Mouse (Mus musculus) small intestine, adult 2 months (tissue): Measurements from ENCODE around the gene Herc2. TPM values are rescaled to one million over a fixed set of nuclear protein-coding genes. Genes with fewer than 3 reads are reported as not detected.

Source experiments
- H3K27ac ChIP-seq: fragments of 200-500 bp; 2 replicates; pipeline ENCODE4 v1.5.1; 2012; ENCODE audit warnings: low read depth, low read length, control low read depth, inconsistent platforms; ENCODE audit not compliant: insufficient read depth
- H3K27me3 ChIP-seq: fragments of 200-500 bp; 2 replicates; pipeline ENCODE4 v1.6.1; 2012; ENCODE audit warnings: mild to moderate bottlenecking, moderate library complexity, low read length, inconsistent platforms; ENCODE audit not compliant: control insufficient read depth, insufficient read depth
- H3K36me3 ChIP-seq: fragments of 200-500 bp; 2 replicates; pipeline ENCODE4 v1.6.1; 2012; ENCODE audit warnings: mild to moderate bottlenecking, low read length, control low read depth, inconsistent platforms; ENCODE audit not compliant: control insufficient read depth, insufficient read depth
- H3K4me1 ChIP-seq: fragments of 200-500 bp; 2 replicates; pipeline ENCODE4 v1.6.1; 2012; ENCODE audit warnings: low read length, inconsistent platforms, mixed read lengths; ENCODE audit not compliant: control insufficient read depth, insufficient read depth, insufficient read length
- H3K4me3 ChIP-seq: fragments of 200-500 bp; 2 replicates; pipeline ENCODE4 v1.5.1; 2012; ENCODE audit warnings: low read depth, mild to moderate bottlenecking, control low read depth, inconsistent platforms, low read length, moderate library complexity
- CTCF ChIP-seq: fragments of 200-500 bp; IDR thresholded peaks from 2 replicates; pipeline ENCODE4 v1.5.1; 2012; ENCODE audit warnings: low read depth, mild to moderate bottlenecking, control low read depth, inconsistent platforms, low read length, moderate library complexity, mixed read lengths; ENCODE audit not compliant: insufficient replicate concordance, insufficient read length; ENCODE audit errors: extremely low read depth
- POLR2A ChIP-seq: fragments of 200-500 bp; IDR thresholded peaks from 2 replicates; pipeline ENCODE4 v1.6.1; 2012; ENCODE audit warnings: low read depth, mild to moderate bottlenecking, control low read depth, inconsistent platforms, low read length, moderate library complexity
- WGBS: fragments of 180-500 bp; shearing (Covaris S2); methylation state at CpG from one replicate; pipeline ENCODE4 v1.1.7; 2018; 5-methylcytosine and 5-hydroxymethylcytosine counted together
- polyA plus RNA-seq: library from polyadenylated mRNA; depleted of rRNA; stranded (reverse); fragments of >200 nt; gene quantifications from 2 replicates; pipeline ENCODE4 v1.2.3, GENCODE M21; 2012

Gene Herc2
- polyA plus RNA-seq, 1 experiment = 14.3 TPM

GRCm38 (mm10) chr7:56191041-56191440, 141.0 kb downstream of the Herc2 start:
- H3K27me3 ChIP-seq = no peaks in the 10 kb centered on the region
- H3K36me3 ChIP-seq = peaks cover 60% of the 10 kb centered on the region
- no peak overlapping the region for H3K4me3 ChIP-seq
- H3K27ac ChIP-seq = no peak overlapping the region
- WGBS = 95% methylated on average over 6 of the region's 6 CpGs
- TF ChIP-seq POLR2A = no peak
- no peak for TF ChIP-seq CTCF
- H3K4me1 ChIP-seq = no peaks in the 10 kb centered on the region

- no peaks in the 10 kb centered on the region for H3K4me1 ChIP-seq
- no peak overlapping the region for H3K27ac ChIP-seq
- no peaks in the 10 kb centered on the region for H3K27me3 ChIP-seq
- WGBS = 87% methylated on average over 4 of the region's 4 CpGs
- no peak overlapping the region for H3K4me3 ChIP-seq
- peaks cover 59% of the 10 kb centered on the region for H3K36me3 ChIP-seq
- no peak for TF ChIP-seq POLR2A
- TF ChIP-seq CTCF = no peak
Measured at GRCm38 (mm10) chr7:56191661-56192060, 141.7 kb downstream of the Herc2 start.

GRCm38 (mm10) chr7:56201483-56202218, 151.7 kb downstream of the Herc2 start:
- 86% methylated on average over 10 of the region's 10 CpGs for WGBS
- peaks cover 79% of the 10 kb centered on the region for H3K36me3 ChIP-seq
- H3K4me1 ChIP-seq = no peaks in the 10 kb centered on the region
- H3K4me3 ChIP-seq = no peak overlapping the region
- TF ChIP-seq CTCF = no peak
- TF ChIP-seq POLR2A = no peak
- H3K27me3 ChIP-seq = no peaks in the 10 kb centered on the region
- H3K27ac ChIP-seq = no peak overlapping the region

GRCm38 (mm10) chr7:56202843-56203242, 152.8 kb downstream of the Herc2 start:
- Histone ChIP-seq H3K27me3 (no peaks in the 10 kb centered on the region), H3K4me1 (no peaks in the 10 kb centered on the region), H3K4me3 (no peak overlapping the region), H3K36me3 (peaks cover 75% of the 10 kb centered on the region), H3K27ac (no peak overlapping the region)
- no peak for TF ChIP-seq POLR2A
- TF ChIP-seq CTCF = no peak
- 90% methylated on average over 3 of the region's 3 CpGs for WGBS

- 83% methylated on average over 2 of the region's 2 CpGs for WGBS
- TF ChIP-seq POLR2A (no peak), CTCF (no peak)
- Histone ChIP-seq H3K4me3 (no peak overlapping the region), H3K27ac (no peak overlapping the region), H3K27me3 (no peaks in the 10 kb centered on the region), H3K4me1 (no peaks in the 10 kb centered on the region), H3K36me3 (peaks cover 72% of the 10 kb centered on the region)
Measured at GRCm38 (mm10) chr7:56203286-56203685, 153.3 kb downstream of the Herc2 start.

- no peak overlapping the region for H3K4me3 ChIP-seq
- no peak overlapping the region for H3K27ac ChIP-seq
- peaks cover 72% of the 10 kb centered on the region for H3K36me3 ChIP-seq
- TF ChIP-seq POLR2A = no peak
- no peak for TF ChIP-seq CTCF
- no peaks in the 10 kb centered on the region for H3K4me1 ChIP-seq
- H3K27me3 ChIP-seq = no peaks in the 10 kb centered on the region
- WGBS = 73% methylated on average over 3 of the region's 3 CpGs
Measured at GRCm38 (mm10) chr7:56204877-56205276, 154.9 kb downstream of the Herc2 start.

GRCm38 (mm10) chr7:56220811-56221210, 170.8 kb downstream of the Herc2 start:
- Histone ChIP-seq H3K27ac (no peak overlapping the region), H3K4me3 (no peak overlapping the region), H3K4me1 (no peaks in the 10 kb centered on the region), H3K36me3 (peaks cover 65% of the 10 kb centered on the region), H3K27me3 (no peaks in the 10 kb centered on the region)
- TF ChIP-seq POLR2A (no peak), CTCF (no peak)
- WGBS = 87% methylated on average over 6 of the region's 6 CpGs
